Mouse (Mus musculus) c-Kit-positive CD71-positive TER-119-negative erythroid progenitor cells, embryonic 14.5 days (primary cell): ENCODE results near the gene Jdp2.

ENCODE experiments used
- DNase-seq: peaks from one replicate; pipeline ENCODE4 v3.0.0-alpha.2; 2013; ENCODE audit warnings: low read depth

Jdp2 gene

DNA sequence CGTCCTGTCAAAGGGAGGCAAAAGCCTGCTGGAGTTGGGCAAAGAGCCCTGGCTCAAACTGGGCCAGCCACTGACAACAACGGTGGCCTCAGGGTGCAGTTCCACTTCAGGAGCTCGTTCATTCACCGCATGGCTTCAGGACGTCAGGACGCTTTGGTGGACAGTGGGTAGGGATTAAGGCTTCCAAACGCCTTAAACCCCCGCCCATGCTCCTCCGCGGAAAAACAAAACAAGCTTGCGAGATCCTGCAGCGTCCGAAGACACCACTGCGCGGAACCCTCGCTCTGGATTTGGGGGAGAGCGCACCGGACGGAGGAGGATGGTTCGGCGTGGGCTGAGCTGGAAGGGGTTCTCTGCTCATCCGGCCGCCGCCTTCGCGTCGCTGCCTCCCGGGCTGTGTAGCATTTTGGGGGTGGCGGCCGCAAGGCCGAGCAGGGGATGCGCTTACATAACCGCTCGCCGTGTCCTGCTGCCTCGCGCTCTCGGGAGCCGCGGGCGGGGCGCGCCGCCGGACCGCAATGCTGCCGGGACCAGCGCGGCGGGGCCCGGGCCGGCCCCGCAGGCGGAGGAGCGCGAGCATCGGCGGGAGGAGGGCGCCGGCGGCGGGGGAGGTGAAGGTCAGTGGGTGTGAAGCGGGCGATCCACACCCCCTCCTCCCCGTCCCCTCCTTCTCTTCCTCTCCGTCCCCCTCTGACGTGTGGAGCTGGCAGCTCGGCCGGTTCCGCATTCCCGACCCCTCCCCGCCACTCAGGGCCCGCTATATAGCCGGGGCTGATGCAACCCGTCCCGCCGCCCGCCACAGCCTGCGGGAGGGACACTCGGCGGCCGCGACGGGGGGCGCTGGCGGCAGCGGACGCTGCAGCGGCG, at the start of gene Jdp2:
Gene Jdp2 (plus strand): TSS at position 417 of the 867 bp plus-strand sequence.
- DNase-seq = no peak

GRCm38 (mm10) chr12:85549661-85550060, 49.2 kb upstream of the Jdp2 start:
- no peak for DNase-seq

DNA sequence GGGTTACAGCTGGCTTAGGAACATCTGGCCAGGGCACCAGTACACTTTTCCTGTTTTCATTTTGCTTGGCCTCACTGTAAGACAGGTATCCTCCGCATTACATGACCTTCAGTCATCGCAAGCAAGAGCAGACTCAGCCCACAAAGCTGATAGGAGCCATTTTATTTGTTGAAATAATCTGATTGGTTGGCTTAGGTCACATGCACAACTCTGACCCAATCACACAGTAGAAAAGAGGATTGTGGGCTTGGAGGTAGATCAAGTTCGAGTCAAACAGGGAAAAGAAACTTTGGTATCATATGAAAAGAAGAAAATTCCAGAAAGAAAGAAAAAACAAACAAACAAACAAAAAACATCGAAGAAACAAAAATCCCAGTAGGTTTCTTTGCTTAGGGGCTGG, 48.4 kb upstream of the Jdp2 start:
- no peak for DNase-seq

GRCm38 (mm10) chr12:85559299-85559698, 39.5 kb upstream of the Jdp2 start:
- no peak for DNase-seq

GRCm38 (mm10) chr12:85565441-85565840, 33.4 kb upstream of the Jdp2 start:
- DNase-seq = no peak

- no peak for DNase-seq
Observed at GRCm38 (mm10) chr12:85568298-85568697, 30.5 kb upstream of the Jdp2 start.

GRCm38 (mm10) chr12:85569393-85570157, 29.3 kb upstream of the Jdp2 start:
- DNase-seq = no peak

GRCm38 (mm10) chr12:85570158-85570540, 28.7 kb upstream of the Jdp2 start:
- DNase-seq = no peak

GRCm38 (mm10) chr12:85571312-85571711, 27.5 kb upstream of the Jdp2 start:
- no peak for DNase-seq

- DNase-seq = no peak
Observed at GRCm38 (mm10) chr12:85572047-85572475, 26.8 kb upstream of the Jdp2 start.

- DNase-seq = no peak
Observed at GRCm38 (mm10) chr12:85574806-85575495, 23.9 kb upstream of the Jdp2 start.

DNA sequence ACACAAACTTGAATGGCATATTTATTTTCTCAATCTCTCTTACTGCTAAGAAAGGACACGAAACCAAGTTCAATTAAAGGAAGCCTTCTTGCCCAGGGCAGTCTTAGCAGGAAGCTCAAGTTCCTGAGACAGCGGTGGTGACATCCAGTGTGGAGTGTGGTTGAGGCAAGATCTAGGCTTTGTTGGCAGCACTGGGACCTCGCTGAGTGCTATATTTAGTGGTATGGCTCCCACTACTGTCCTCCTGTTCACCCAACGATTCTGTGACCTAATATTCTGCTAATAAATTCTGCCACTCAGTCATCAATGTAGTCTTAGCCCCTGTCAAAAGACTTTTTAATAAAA, 23.4 kb upstream of the Jdp2 start:
- DNase-seq = no peak

DNA sequence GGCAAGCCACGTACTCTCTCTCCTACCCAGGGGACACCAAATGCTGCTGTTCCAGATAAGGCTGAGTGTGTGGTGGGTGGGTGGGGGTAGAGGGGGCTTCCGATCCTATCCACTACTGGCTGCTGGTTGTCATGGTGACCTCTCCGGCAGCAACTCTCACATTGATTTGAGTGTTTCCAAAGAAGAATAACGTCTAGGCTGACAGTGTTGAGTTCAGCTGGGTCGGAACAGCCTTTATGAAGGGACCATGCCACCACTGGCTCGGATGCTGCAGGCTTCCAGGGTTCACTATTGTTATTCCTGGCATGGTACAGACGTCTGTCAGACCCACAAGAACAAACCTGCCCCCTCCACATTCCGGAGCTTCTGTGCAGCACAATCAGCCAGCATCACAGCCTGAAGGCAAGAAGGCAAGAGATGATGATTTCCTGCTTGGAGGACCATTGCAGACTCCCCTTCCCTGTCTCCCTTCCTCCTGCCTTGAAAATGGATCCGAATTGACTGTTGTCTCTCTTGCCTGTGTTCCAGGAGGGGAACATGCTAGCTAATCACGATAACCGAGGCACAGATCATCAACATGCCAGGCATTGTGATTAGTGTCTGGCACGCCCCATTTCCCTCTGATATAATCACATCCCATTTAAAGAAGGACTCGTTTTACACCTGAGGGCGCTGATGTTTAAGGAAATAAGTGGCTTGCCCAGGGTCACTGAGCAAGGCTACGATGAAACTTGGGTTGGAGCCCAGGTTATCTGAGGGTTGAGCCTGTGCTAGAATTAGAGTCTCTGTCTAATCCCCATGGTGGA, 17.4 kb upstream of the Jdp2 start:
- no peak for DNase-seq

- DNase-seq = no peak
Observed at GRCm38 (mm10) chr12:85582067-85582316, 16.8 kb upstream of the Jdp2 start.

DNA sequence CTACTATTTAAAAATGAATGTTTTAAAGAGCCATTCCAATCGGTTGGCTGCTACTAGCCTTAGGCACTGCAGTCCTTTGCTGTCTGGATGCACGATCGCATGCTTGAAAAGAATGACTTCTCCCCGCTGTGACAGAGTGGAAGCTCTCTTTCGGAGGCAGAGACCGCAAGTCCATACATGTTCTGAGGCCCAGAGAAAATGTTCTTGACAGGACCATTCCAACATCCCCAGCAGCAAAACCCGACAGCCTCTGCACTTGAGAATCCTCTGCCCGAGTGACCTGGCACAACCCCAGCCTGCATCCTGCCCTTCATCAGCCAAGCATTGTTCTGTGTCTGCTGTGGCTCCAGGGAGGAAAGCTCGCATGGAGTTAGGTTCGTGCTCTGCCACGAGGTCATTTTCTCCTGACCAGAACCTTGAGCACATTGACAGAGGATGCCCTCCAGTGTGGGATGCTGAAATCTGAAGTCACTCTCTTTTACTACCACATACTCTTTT, 13.0 kb upstream of the Jdp2 start:
- no peak for DNase-seq

DNA sequence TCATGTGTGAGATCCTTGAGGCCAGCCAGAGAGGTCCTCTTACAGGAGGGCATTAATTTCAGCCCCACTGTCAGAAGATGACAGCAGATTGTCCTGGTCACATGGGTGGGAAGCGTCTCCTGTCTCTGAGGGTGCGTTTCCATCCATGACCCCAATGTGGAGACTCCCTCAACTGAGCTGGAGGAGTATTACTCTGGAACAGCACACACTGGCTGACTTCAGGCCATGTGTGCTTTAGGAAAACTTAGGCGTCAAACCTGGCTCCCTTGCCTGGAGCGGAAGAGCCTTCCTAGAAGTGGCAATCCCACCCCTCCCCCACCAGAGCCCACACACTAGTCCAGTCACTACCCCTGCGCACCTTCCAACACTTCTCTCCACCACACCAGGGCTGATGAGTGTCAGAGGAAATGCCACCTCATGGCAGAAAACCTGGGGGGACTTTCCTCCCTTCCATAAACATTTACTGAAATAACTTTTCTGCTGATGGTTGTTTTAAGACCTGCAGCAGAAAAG, 8.9 kb upstream of the Jdp2 start:
- no peak for DNase-seq

DNA sequence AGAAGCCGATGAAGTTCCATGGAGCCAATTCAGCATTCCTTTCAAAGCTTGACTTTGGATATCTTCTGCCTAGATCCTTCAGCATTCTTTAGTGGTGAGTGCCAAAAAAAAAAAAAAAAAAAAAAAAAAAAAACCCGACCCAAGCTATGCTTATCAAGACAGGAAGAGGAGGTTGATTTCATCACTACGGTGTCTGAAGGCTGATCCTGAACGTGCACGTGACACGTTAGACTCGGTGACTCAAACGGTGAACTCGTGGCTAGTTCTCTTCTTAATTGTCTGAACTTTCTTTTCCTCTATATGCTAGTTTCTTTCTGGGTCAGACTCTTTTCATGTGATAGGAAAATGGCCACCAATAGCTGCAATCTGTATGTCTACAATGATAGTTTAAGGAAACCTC, 5.9 kb upstream of the Jdp2 start:
- no peak for DNase-seq

- no peak for DNase-seq
Observed at GRCm38 (mm10) chr12:85594390-85594789, 4.4 kb upstream of the Jdp2 start.

- no peak for DNase-seq
Observed at GRCm38 (mm10) chr12:85598053-85598452, 774 bp upstream of the Jdp2 start.

DNA sequence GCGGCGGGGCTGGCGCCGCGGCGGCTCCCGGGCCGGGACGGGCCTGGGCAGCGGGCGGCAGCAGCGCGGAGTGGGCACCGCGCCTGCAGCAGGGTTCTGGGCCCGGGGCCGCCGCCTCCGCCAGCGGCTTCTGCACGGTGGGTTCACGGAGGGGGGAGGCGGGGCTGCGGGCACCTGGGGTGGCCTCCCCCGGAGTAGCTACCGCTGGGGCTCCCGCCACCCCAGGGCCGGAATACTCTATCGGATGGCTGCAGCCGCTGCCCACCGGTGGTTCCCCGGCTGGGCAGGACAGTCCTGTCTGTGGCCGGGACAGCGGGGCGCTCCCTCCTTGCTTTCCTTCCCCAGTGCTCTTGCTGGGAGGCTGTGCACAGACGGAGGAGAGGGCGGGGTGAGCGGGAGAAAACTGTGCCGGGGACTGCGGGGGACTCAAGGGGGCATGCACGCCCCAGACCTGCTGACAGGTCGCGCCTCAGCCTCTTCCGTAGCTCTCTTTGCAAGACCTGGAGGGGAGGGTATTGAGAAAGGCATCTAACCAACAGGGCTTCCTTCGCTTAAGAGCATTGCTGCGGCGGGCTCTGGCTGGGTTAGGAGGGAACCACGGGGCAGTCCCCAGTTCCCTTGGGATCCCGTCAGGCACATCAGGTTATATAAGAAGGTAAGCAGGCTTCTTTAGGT, 788 bp downstream of the Jdp2 start:
- DNase-seq = no peak

GRCm38 (mm10) chr12:85600637-85601036, 1.8 kb downstream of the Jdp2 start:
- no peak for DNase-seq
